Mouse (Mus musculus): ENCODE measurements around the gene Calb2. TPM values are rescaled to one million over a fixed set of nuclear protein-coding genes. Genes with fewer than 3 reads are reported as not detected.

Calb2 gene
- total RNA-seq (2014; fragmentation: Nextera tagmentation) = not detected in 2 replicates
- total RNA-seq (2017) = not detected in 2 replicates

DNA sequence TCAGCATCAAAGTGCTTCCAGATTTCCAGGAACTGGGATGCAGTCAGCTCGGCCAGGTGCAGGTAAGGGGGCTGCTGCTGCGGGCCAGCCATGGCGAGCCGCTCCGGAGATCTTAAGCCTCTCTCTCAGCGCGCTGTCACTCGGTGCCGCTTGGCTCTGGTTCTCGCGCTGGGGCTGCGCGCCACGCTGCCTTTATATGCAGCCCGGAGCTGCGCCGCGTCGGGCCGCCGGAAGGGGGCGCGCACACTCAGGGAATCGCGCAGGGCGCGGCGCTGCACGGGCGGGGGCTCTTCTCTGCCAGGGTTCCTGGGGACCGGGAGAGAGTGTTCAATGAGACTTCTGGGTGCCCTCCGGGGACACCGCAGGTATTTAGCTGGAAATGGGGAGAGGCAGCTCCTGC, at the start of gene Calb2:
Gene Calb2, minus strand, starts transcription at position 165 of the 400 bp plus-strand sequence.
- peak; percentile 81 for ATAC-seq (replicated peaks; ENCODE audit: poor library complexity, severe bottlenecking)

DNA sequence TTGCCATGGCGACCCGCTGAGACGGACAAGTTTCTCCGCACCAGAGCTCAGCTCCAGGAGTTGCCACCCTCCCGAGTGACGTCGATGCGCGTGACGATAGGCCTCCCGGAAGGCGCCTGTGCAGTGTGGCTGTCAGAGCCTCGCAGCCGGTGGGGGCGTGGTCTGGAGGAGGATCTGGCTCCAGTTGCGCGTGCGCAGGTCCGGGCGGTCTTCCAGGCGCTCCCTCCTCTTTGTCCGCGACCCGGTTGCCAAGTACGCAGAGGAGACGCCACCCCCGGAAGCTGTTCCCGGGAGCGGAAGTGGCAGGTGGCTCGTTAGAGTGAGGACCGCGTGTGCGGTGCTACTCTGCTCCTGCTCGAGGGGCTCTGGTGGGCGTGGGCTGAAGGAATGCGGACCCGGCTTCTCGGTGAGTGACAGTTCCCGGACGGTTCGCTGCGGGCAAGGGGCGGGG, 49.7 kb upstream of the Calb2 start:
- ATAC-seq (replicated peaks; ENCODE audit: poor library complexity, severe bottlenecking) = peak; percentile 96

GRCm38 (mm10) chr8:110217198-110217597, 49.2 kb upstream of the Calb2 start:
- no peak for ATAC-seq (replicated peaks; ENCODE audit: poor library complexity, severe bottlenecking)

GRCm38 (mm10) chr8:110216253-110216652, 48.2 kb upstream of the Calb2 start:
- no peak for ATAC-seq (replicated peaks; ENCODE audit: poor library complexity, severe bottlenecking)

GRCm38 (mm10) chr8:110215365-110215764, 47.4 kb upstream of the Calb2 start, which contains the start of gene Cmtr2:
Cmtr2 (plus strand) TSS chr8:110215665.
- ATAC-seq (replicated peaks; ENCODE audit: poor library complexity, severe bottlenecking) = no peak

- no peak for ATAC-seq (replicated peaks; ENCODE audit: poor library complexity, severe bottlenecking)
These were observed 33.8 kb upstream of the Calb2 start for GRCm38 (mm10) chr8:110201806-110202205.

- ATAC-seq (replicated peaks; ENCODE audit: poor library complexity, severe bottlenecking) = peak; percentile 59
These were observed 28.7 kb upstream of the Calb2 start for GRCm38 (mm10) chr8:110196678-110197077.

GRCm38 (mm10) chr8:110188961-110189750, 21.1 kb upstream of the Calb2 start:
- ATAC-seq (replicated peaks; ENCODE audit: poor library complexity, severe bottlenecking) = no peak

DNA sequence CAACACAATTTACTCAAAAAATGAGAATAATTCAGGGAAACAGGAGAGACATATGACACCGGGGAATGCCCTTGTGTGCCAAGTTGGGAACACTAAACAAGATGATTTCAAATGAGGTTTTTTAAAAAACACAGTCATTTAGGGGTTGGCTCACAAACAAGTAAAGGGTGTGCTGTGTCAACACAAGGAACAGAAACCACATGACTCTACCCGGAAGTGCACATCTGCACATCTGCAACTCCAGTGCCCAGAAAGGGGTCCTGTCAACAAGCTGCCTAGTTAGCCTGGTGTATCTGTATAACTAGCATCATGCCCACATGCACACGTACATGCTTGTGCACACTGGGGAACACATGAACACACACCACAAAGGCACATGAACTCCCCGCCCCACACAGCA, 17.5 kb upstream of the Calb2 start:
- ATAC-seq (replicated peaks; ENCODE audit: poor library complexity, severe bottlenecking) = no peak

DNA sequence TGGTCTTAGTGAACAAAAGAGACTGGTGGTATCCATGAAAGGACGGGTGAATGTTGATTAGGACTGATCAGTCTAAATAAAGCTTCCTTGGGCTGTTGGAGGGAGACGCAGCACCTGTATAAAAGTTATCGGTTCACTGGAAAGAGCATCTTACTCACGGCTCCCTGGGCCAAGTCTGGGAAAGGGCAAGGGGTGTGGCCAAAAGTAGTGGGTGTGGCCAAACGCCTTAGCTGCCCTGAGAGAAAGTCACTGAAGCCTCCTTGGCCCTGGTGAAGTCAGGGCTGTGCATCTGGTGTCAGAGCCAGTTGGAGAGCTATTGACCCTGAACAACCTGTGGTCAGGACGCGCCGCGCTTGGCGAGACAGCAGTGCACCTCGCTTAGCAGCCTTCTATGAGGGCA, 15.7 kb upstream of the Calb2 start:
- no peak for ATAC-seq (replicated peaks; ENCODE audit: poor library complexity, severe bottlenecking)

DNA sequence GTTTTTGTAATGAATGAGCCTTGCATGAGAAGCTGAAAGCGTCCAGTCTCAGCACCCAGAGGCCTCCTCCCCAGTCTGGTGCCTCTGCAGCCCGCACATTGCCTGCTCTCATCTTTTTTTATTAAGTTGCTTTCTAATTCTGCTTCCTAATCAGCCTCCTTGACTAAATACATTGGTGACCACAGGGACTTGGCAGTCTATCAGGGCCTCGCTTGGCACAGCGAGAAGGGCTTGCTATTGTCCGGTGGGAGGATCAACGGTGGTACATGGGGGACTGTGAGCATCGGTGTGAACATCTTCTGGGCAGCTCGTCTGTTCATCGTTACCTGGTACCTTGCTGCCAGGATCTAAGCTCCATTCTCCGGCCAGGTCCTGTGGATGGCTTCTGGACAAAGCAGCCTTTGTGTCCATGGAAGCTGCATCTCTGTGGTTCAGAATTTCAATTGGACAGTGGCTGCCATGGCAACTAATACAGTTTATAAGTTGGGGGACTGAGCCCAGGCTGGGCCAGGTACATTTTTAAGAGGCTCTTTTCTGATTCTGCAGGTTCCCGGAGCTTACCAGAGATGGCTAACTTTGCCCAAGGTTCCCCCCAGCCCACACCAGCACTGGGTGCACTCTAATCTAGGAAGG, 14.8 kb upstream of the Calb2 start:
- ATAC-seq (replicated peaks; ENCODE audit: poor library complexity, severe bottlenecking) = no peak

DNA sequence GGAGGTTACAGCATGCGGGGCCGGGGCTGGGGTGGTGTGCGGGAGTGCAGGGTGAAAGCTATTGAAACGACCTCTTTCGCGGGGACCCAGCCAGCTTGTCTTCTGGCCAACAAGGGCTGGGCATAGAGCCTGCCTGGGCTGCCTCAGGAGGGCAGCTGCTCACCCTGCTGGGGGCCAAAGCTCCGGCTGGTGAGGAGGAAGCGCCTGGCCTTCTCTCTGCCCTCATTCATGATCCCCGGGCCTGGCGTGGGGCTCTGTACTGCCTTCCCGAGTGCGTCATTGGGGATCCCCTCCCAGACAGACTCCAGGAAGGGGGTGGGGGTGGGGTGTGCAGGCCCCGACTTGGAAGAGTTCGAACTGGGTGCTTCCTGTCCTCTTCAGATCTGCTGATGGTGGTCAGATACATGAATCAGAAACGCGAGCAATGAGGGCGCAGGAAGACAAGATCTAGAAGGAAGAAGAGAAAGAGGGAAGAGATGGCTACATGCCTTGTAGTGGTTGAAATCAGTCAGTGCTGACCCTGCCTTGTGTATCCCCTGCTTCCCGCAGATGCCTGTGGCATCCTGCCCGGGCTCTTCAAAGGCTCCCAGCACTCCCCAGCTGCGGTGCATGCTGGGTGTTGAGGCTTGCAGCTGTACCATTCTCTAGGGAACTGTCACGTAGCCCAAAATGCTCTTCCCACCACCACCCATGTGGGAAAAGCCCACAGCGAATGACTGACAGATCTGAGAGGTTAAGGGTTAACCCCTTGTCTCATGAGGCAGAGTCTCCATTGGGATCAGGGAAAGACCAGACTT, 9.5 kb upstream of the Calb2 start:
- ATAC-seq (replicated peaks; ENCODE audit: poor library complexity, severe bottlenecking) = no peak

- no peak for ATAC-seq (replicated peaks; ENCODE audit: poor library complexity, severe bottlenecking)
These were observed 6.8 kb upstream of the Calb2 start for GRCm38 (mm10) chr8:110174826-110175225.

GRCm38 (mm10) chr8:110172161-110172560, 4.2 kb upstream of the Calb2 start:
- ATAC-seq (replicated peaks; ENCODE audit: poor library complexity, severe bottlenecking) = no peak

GRCm38 (mm10) chr8:110166270-110166669, 1.7 kb downstream of the Calb2 start:
- no peak for ATAC-seq (replicated peaks; ENCODE audit: poor library complexity, severe bottlenecking)

DNA sequence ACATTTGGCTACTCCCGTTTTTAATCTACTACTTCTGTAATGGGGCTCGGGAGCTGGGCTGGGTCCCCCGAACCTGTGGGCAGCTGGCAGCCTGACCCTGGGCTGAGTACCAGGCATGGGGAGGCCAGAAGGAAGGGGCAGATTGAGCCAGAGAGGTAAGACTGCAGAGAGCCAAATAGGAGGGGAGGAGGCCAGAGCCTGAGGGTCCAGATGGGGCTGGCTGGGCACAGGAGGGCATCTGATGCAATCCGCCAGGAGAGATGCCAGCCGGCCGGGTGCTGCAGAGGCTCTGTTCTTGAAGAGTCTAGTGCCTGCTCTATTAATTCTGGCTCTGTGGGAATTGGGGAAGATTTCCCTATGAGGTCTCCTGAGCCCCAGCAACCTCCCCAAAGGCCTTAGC, 6.0 kb downstream of the Calb2 start:
- no peak for ATAC-seq (replicated peaks; ENCODE audit: poor library complexity, severe bottlenecking)

DNA sequence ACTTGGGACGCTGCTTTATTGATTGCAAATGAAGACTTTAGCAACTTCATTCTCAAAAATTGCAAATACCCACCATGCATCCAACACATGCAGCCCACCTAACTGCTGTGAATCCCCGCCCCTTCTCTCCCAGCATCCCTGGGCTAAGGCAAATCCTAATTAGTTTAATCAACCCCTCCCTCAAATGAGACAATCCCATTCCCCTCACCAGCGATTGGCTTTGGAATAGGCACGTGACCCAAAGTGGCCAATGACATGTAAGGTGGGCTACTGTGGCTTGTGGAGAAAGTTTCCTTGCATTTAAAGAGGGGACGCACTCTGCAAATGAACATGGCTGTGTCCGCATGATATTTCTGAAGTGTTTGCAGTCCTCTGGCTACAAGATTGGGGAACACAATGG, 15.1 kb downstream of the Calb2 start:
- ATAC-seq (replicated peaks; ENCODE audit: poor library complexity, severe bottlenecking) = no peak

- ATAC-seq (replicated peaks; ENCODE audit: poor library complexity, severe bottlenecking) = peak; percentile 89
These were observed 22.5 kb downstream of the Calb2 start for GRCm38 (mm10) chr8:110145538-110145937.

DNA sequence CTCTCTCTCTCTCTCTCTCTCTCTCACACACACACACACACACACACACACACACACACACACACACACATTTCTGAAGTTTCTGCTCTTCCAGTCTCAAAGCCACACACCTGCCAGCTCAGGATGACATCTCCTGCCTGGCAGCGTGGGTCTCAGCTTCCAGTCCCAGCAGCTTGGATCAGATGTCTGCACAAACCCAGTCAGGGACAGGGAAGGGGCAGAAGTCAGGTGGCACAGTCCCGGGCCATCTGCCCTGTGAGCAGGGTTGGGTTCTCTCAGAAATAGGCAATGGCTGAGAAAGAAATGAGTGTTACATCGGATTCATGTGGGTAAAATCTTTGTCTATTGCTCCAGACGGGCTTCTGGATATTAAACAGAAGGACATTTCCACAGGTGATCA, 27.2 kb downstream of the Calb2 start:
- no peak for ATAC-seq (replicated peaks; ENCODE audit: poor library complexity, severe bottlenecking)

GRCm38 (mm10) chr8:110140156-110140555, 27.9 kb downstream of the Calb2 start:
- no peak for ATAC-seq (replicated peaks; ENCODE audit: poor library complexity, severe bottlenecking)

DNA sequence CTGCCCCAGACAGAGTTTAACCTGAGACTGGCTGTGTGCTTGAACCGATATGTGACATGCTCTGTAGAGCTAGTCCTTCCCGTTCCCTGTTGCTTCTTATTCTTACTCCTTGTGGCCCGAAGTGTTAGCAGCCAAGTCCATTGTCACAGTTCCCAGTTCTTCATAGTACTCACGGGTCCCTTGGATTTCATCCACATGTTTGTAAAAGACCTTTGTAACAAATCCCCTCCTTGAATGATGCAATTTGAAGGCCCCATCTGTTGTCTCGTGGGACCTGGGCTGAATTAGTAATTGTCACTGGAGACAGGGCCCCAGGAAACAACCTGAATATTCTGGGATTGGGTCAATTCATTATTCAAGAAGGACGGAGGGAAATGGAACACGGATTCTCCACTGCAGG, 32.5 kb downstream of the Calb2 start:
- no peak for ATAC-seq (replicated peaks; ENCODE audit: poor library complexity, severe bottlenecking)
